Mouse (Mus musculus): ENCODE results near the gene Nt5c.

- no peak for TF ChIP-seq CTCF (IDR thresholded peaks at IDR 0.05; ENCODE audit: extremely low read depth, insufficient read depth, low read length)
- no peak for TF ChIP-seq POLR2A (IDR thresholded peaks at IDR 0.05; ENCODE audit: extremely low read depth, insufficient read depth, low read length)
Observed at GRCm38 (mm10) chr11:115457405-115457804, 34.3 kb downstream of the Nt5c start.
